Mouse (Mus musculus) ovary, adult 2 months (tissue): ENCODE data around the gene Prn. TPM values are rescaled to one million over a fixed set of nuclear protein-coding genes. Genes with fewer than 3 reads are reported as not detected.

Experiments
- polyA plus RNA-seq: library from polyadenylated mRNA; depleted of rRNA; stranded (reverse); fragments of >200 nt; gene quantifications from 2 replicates; pipeline ENCODE4 v1.2.3, GENCODE M21; 2012; rRNA removed

The Prn gene
- polyA plus RNA-seq, result not detected in 2 replicates

GRCm38 (mm10) chr2:131909683-131910572 lies at the start of gene Prn, which contains the start of gene Prnp:
Gene Prn (plus strand): TSS chr2:131909957.
Gene Prnp (plus strand): TSS chr2:131909928.

GRCm38 (mm10) chr2:131950598-131951095 lies 40.9 kb downstream of the Prn start, which contains the start of gene Prnd:
Gene Prnd (plus strand): TSS chr2:131950861.

Other genes starting within 250 kb of the Prn start
- not detected in 2 replicates for gene Erv3, start 50.2 kb upstream of the Prn start, polyA plus RNA-seq
- 68.3 and 72.8 TPM in 2 replicates for gene Prnp, start within 50 bp of the Prn start, polyA plus RNA-seq
- gene Prnd, start 40.9 kb downstream of the Prn start, polyA plus RNA-seq, result 2.8 and 3.9 TPM in 2 replicates
- 41.6 and 51.1 TPM in 2 replicates for gene Rassf2, start 120.3 kb downstream of the Prn start, polyA plus RNA-seq
- gene Slc23a2, start 235.2 kb downstream of the Prn start, polyA plus RNA-seq, result 64.7 and 66.0 TPM in 2 replicates